In the genomic region with DNA sequence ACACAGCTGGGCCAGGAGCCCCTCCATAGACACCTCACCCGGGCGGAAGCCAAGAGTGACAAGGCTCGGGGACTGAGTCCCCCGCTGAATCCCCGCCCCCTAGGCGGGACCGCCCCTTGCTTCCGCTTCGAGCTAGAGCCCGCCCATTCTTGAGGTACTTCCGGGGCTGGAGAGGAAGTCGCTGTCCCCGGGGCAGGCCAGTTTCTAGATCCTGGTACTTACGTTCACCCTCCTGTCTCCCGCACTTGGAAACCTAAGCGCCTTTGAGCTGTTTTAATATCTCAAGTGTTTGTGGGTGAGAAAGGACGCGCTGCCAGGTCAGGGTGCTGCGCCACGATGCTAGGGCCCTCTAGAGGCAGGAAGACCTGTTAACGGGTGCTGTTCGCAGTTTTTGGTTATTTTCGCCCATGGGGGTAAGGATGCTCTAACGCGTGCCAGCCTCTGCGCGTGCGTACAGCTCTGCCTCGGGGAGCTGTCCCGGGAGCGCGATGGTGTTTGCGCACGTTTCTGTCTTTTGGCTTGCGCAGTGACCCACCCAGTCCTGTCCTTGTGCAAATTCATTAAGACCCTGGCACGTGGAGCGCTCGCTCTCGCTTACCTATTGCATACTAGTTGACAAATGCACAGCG, we compare ENCODE assay signal across 8 mouse cellular contexts. TPM values are rescaled to one million over a fixed set of nuclear protein-coding genes. Genes with fewer than 3 reads are reported as not detected.
DNase-seq lines count a peak whose midpoint lies in the region; ATAC-seq and TF ChIP-seq lines count a peak whose summit lies in the region.

Abcc10 (minus strand) TSS at position 447 of the 629 bp plus-strand sequence.

- under 1% methylated on average over 40 of the region's 40 CpGs for WGBS in bone marrow, adult 2 months
- under 1% methylated on average over 40 of the region's 40 CpGs for WGBS in embryonic facial prominence, embryonic 15.5 days
- WGBS in limb, embryonic 14.5 days, result 5% methylated on average over 40 of the region's 40 CpGs
- WGBS in midbrain, postnatal 0 days, result 0% methylated on average over 40 of the region's 40 CpGs

- peak within 1 kb of the TSS; percentile 74 for H3K9ac ChIP-seq in embryonic facial prominence, embryonic 15.5 days
- H3K9ac ChIP-seq in limb, embryonic 14.5 days (ENCODE audit: low read depth, low read length, severe bottlenecking), result peak within 1 kb of the TSS; percentile 75
- H3K9ac ChIP-seq in midbrain, postnatal 0 days (replicated peaks; ENCODE audit: low read length, poor library complexity, severe bottlenecking), result peak within 1 kb of the TSS; percentile 80

- H3K27me3 ChIP-seq in embryonic facial prominence, embryonic 15.5 days, result no peaks in the 10 kb centered on the region
- no peaks in the 10 kb centered on the region for H3K27me3 ChIP-seq in limb, embryonic 14.5 days (ENCODE audit: control insufficient read depth, insufficient read depth, low read length)
- no peaks in the 10 kb centered on the region for H3K27me3 ChIP-seq in midbrain, postnatal 0 days (ENCODE audit: insufficient read depth, low read length)

- peak; percentile 97 for ATAC-seq in embryonic facial prominence, embryonic 15.5 days (ENCODE audit: insufficient number of reproducible peaks, low FRiP score, low TSS enrichment, low read depth)
- peak; percentile 98 for ATAC-seq in limb, embryonic 14.5 days (ENCODE audit: low FRiP score, low read depth)
- ATAC-seq in midbrain, postnatal 0 days (ENCODE audit: low FRiP score), result peak; percentile 95

- TF ChIP-seq CTCF in bone marrow, adult 2 months (IDR thresholded peaks at IDR 0.05; ENCODE audit: control insufficient read depth, insufficient read depth, low read length), result peak; percentile 15; the same call in 1 of the 2 replicates
- peak; percentile 78 for TF ChIP-seq CTCF in midbrain, postnatal 0 days (IDR thresholded peaks at IDR 0.05)

- no peaks in the 10 kb centered on the region for H3K9me3 ChIP-seq in embryonic facial prominence, embryonic 15.5 days (replicated peaks)
- no peaks in the 10 kb centered on the region for H3K9me3 ChIP-seq in limb, embryonic 14.5 days (ENCODE audit: control insufficient read depth, low read length)
- no peaks in the 10 kb centered on the region for H3K9me3 ChIP-seq in midbrain, postnatal 0 days (ENCODE audit: low read length)

- peak within 1 kb of the TSS; percentile 82 for H3K4me2 ChIP-seq in embryonic facial prominence, embryonic 15.5 days (replicated peaks)
- H3K4me2 ChIP-seq in limb, embryonic 14.5 days (replicated peaks; ENCODE audit: low read depth, low read length, severe bottlenecking), result peak within 1 kb of the TSS; percentile 86
- peak within 1 kb of the TSS; percentile 76 for H3K4me2 ChIP-seq in midbrain, postnatal 0 days (ENCODE audit: low read depth, low read length, poor library complexity, severe bottlenecking)

- no peaks in the 10 kb centered on the region; the same call in 1 of the 2 replicates for H3K4me1 ChIP-seq in bone marrow, adult 2 months (ENCODE audit: control insufficient read depth, insufficient read depth, low read length)
- peaks cover 8% of the 10 kb centered on the region; the same call in 1 of the 2 replicates for H3K4me1 ChIP-seq in embryonic facial prominence, embryonic 15.5 days
- H3K4me1 ChIP-seq in limb, embryonic 14.5 days (ENCODE audit: control insufficient read depth, insufficient read depth, low read length), result peaks cover 7% of the 10 kb centered on the region
- H3K4me1 ChIP-seq in midbrain, postnatal 0 days (ENCODE audit: insufficient read depth, low read length), result no peaks in the 10 kb centered on the region; the same call in 1 of the 2 replicates

- H3K36me3 ChIP-seq in embryonic facial prominence, embryonic 15.5 days, result peaks cover 10% of the 10 kb centered on the region; the same call in 1 of the 2 replicates
- H3K36me3 ChIP-seq in limb, embryonic 14.5 days (ENCODE audit: control insufficient read depth, insufficient read depth, low read length), result peaks cover 4% of the 10 kb centered on the region; the same call in 1 of the 2 replicates
- H3K36me3 ChIP-seq in midbrain, postnatal 0 days (ENCODE audit: insufficient read depth, low read length), result peaks cover 7% of the 10 kb centered on the region

- peak within 1 kb of the TSS; percentile 92 for H3K4me3 ChIP-seq in bone marrow, adult 2 months (replicated peaks; ENCODE audit: control insufficient read depth, low read depth, low read length)
- H3K4me3 ChIP-seq in embryonic facial prominence, embryonic 15.5 days (replicated peaks), result peak within 1 kb of the TSS; percentile 79
- H3K4me3 ChIP-seq in limb, embryonic 14.5 days (replicated peaks; ENCODE audit: low read length), result peak within 1 kb of the TSS; percentile 71
- H3K4me3 ChIP-seq in midbrain, postnatal 0 days (ENCODE audit: low read depth, low read length), result peak within 1 kb of the TSS; percentile 68

- DNase-seq in 416B (ENCODE audit: low read depth), result peak; percentile 98
- peak; percentile 99 for DNase-seq in heart, adult 8-10 months (ENCODE audit: low spot score)
- DNase-seq in kidney, adult 9 months, result peak; percentile 97
- peak; percentile 97 for DNase-seq in limb, embryonic 14.5 days (ENCODE audit: low spot score)
- DNase-seq in midbrain, postnatal 0 days (ENCODE audit: low spot score), result peak; percentile 98
- DNase-seq in spleen, postnatal 14 days (ENCODE audit: low spot score in 2 of 2), result peak; percentile 91 to 94

- peak within 1 kb of the TSS; percentile 84 for H3K27ac ChIP-seq in bone marrow, adult 2 months (ENCODE audit: control insufficient read depth, insufficient read depth, low read depth, low read length, poor library complexity)
- H3K27ac ChIP-seq in embryonic facial prominence, embryonic 15.5 days (replicated peaks), result peak within 1 kb of the TSS; percentile 96
- peak within 1 kb of the TSS; percentile 81 for H3K27ac ChIP-seq in limb, embryonic 14.5 days (replicated peaks; ENCODE audit: low read depth, low read length)
- H3K27ac ChIP-seq in midbrain, postnatal 0 days (ENCODE audit: low read depth, low read length), result peak within 1 kb of the TSS; percentile 85

- peak; percentile 91; the same call in 1 of the 2 replicates for TF ChIP-seq POLR2A in bone marrow, adult 2 months (IDR thresholded peaks at IDR 0.05; ENCODE audit: borderline replicate concordance, control insufficient read depth, low read depth, low read length)
- peak; percentile 95 for TF ChIP-seq POLR2A in limb, embryonic 14.5 days (IDR thresholded peaks at IDR 0.05; ENCODE audit: borderline replicate concordance, extremely low read depth, insufficient read depth, insufficient read length)

RNA-seq across cellular contexts. Expression of gene Abcc10, which starts in this region (rescaled TPM):
- polyA plus RNA-seq in bone marrow, adult 2 months (2011; ENCODE audit: insufficient read depth, insufficient read length, low replicate concordance, missing spikeins), result 4.0 and 9.0 TPM in 2 replicates
- polyA plus RNA-seq in embryonic facial prominence, embryonic 15.5 days (2015; fragmentation: Nextera tagmentation; extraction: Ambion mirVana), result 5.8 and 6.7 TPM in 2 replicates
- total RNA-seq in heart, adult 8-10 months (2022), result 1 to 10 TPM; 3.2 to 5.2 (median 4.1) TPM
- 15.5 and 20.9 TPM in 2 replicates for polyA plus RNA-seq in limb, embryonic 14.5 days (2012; rRNA removed)
- 5.8 and 7.3 TPM in 2 replicates for polyA plus RNA-seq in limb, embryonic 14.5 days (2014; fragmentation: Nextera tagmentation; extraction: Ambion mirVana)
- total RNA-seq in midbrain, postnatal 0 days (2014; rRNA removed), result 9.1 and 12.2 TPM in 2 replicates
- polyA plus RNA-seq in midbrain, postnatal 0 days (2015; fragmentation: Nextera tagmentation; extraction: Ambion mirVana), result 8.4 and 9.3 TPM in 2 replicates

Comparison
In these comparisons a context has a peak if more than half of its experiments do, and no peak if none do; other contexts are left out.
1. Peak in every context shown above with its lines: DNase-seq, ATAC-seq, H3K4me3 ChIP-seq and H3K27ac ChIP-seq.